Mouse (Mus musculus): ENCODE results near the gene Itgam. TPM values are rescaled to one million over a fixed set of nuclear protein-coding genes. Genes with fewer than 3 reads are reported as not detected.

Itgam gene
- polyA plus RNA-seq, 1 experiment = 15.2 TPM

GRCm38 (mm10) chr7:128115211-128115958 is 52.9 kb downstream of the Itgam start:
- TF ChIP-seq CTCF (IDR thresholded peaks at IDR 0.05; ENCODE audit: extremely low read depth, insufficient read depth, low read length) (no peak), POLR2A (IDR thresholded peaks at IDR 0.05; ENCODE audit: extremely low read depth, insufficient read depth, low read length) (no peak)
- H3K27ac ChIP-seq (ENCODE audit: insufficient read depth, low read length) = no peak overlapping the region
- H3K4me3 ChIP-seq (ENCODE audit: insufficient read depth, low read length) = no peak overlapping the region
- no peaks in the 10 kb centered on the region for H3K4me1 ChIP-seq (ENCODE audit: control insufficient read depth, insufficient read depth, low read length)

GRCm38 (mm10) chr7:128116396-128116795 is 54.0 kb downstream of the Itgam start:
- no peaks in the 10 kb centered on the region for H3K4me1 ChIP-seq (ENCODE audit: control insufficient read depth, insufficient read depth, low read length)
- TF ChIP-seq CTCF (IDR thresholded peaks at IDR 0.05; ENCODE audit: extremely low read depth, insufficient read depth, low read length) (no peak), POLR2A (IDR thresholded peaks at IDR 0.05; ENCODE audit: extremely low read depth, insufficient read depth, low read length) (no peak)
- no peak overlapping the region for H3K4me3 ChIP-seq (ENCODE audit: insufficient read depth, low read length)

GRCm38 (mm10) chr7:128119726-128120490 is 57.5 kb downstream of the Itgam start:
- Histone ChIP-seq H3K4me3 (ENCODE audit: insufficient read depth, low read length) (no peak overlapping the region), H3K4me1 (ENCODE audit: control insufficient read depth, insufficient read depth, low read length) (no peaks in the 10 kb centered on the region), H3K27ac (ENCODE audit: insufficient read depth, low read length) (no peak overlapping the region)
- no peak for TF ChIP-seq POLR2A (IDR thresholded peaks at IDR 0.05; ENCODE audit: extremely low read depth, insufficient read depth, low read length)

More at GRCm38 (mm10) chr7:128116396-128116795, 54.0 kb downstream of the Itgam start:
- H3K27ac ChIP-seq (ENCODE audit: insufficient read depth, low read length) = no peak overlapping the region

- H3K4me3 ChIP-seq (ENCODE audit: insufficient read depth, low read length) = no peak within 1 kb of the TSS
- no peak within 1 kb of the TSS for H3K27ac ChIP-seq (ENCODE audit: insufficient read depth, low read length)
- H3K4me1 ChIP-seq (ENCODE audit: control insufficient read depth, insufficient read depth, low read length) = no peaks in the 10 kb centered on the region
- TF ChIP-seq POLR2A (IDR thresholded peaks at IDR 0.05; ENCODE audit: extremely low read depth, insufficient read depth, low read length) (no peak), CTCF (IDR thresholded peaks at IDR 0.05; ENCODE audit: extremely low read depth, insufficient read depth, low read length) (no peak)
Observed at GRCm38 (mm10) chr7:128128741-128129720, 66.6 kb downstream of the Itgam start, which contains the start of gene Itgax. Itgax (plus strand) TSS chr7:128129547.

GRCm38 (mm10) chr7:128132148-128132547 is 69.7 kb downstream of the Itgam start:
- Histone ChIP-seq H3K4me3 (ENCODE audit: insufficient read depth, low read length) (no peak overlapping the region), H3K27ac (ENCODE audit: insufficient read depth, low read length) (no peak overlapping the region), H3K4me1 (ENCODE audit: control insufficient read depth, insufficient read depth, low read length) (no peaks in the 10 kb centered on the region)
- TF ChIP-seq POLR2A (IDR thresholded peaks at IDR 0.05; ENCODE audit: extremely low read depth, insufficient read depth, low read length) (no peak), CTCF (IDR thresholded peaks at IDR 0.05; ENCODE audit: extremely low read depth, insufficient read depth, low read length) (no peak)

DNA sequence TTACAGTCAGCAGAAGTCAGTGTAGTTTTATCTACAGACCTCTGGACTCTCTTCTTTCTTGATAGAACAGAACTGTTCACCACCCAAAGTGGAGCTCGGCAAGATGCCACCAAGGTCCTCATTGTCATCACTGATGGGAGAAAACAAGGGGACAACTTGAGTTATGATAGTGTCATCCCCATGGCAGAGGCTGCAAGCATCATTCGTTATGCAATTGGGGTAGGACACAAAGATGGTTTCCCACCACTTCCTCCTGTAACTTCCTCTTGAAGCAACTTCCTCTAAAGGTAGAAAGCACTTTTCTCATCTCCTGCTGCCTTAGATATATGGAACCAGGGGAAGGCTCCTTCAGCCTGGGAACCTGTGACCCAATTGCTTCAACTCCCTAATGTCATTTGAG is 71.2 kb downstream of the Itgam start:
- no peak for TF ChIP-seq POLR2A (IDR thresholded peaks at IDR 0.05; ENCODE audit: extremely low read depth, insufficient read depth, low read length)
- TF ChIP-seq CTCF (IDR thresholded peaks at IDR 0.05; ENCODE audit: extremely low read depth, insufficient read depth, low read length) = no peak
- Histone ChIP-seq H3K27ac (ENCODE audit: insufficient read depth, low read length) (no peak overlapping the region), H3K4me1 (ENCODE audit: control insufficient read depth, insufficient read depth, low read length) (no peaks in the 10 kb centered on the region), H3K4me3 (ENCODE audit: insufficient read depth, low read length) (no peak overlapping the region)

GRCm38 (mm10) chr7:128136927-128137326 is 74.5 kb downstream of the Itgam start:
- Histone ChIP-seq H3K4me1 (ENCODE audit: control insufficient read depth, insufficient read depth, low read length) (no peaks in the 10 kb centered on the region), H3K27ac (ENCODE audit: insufficient read depth, low read length) (no peak overlapping the region), H3K4me3 (ENCODE audit: insufficient read depth, low read length) (no peak overlapping the region)
- TF ChIP-seq CTCF (IDR thresholded peaks at IDR 0.05; ENCODE audit: extremely low read depth, insufficient read depth, low read length) (no peak), POLR2A (IDR thresholded peaks at IDR 0.05; ENCODE audit: extremely low read depth, insufficient read depth, low read length) (no peak)

DNA sequence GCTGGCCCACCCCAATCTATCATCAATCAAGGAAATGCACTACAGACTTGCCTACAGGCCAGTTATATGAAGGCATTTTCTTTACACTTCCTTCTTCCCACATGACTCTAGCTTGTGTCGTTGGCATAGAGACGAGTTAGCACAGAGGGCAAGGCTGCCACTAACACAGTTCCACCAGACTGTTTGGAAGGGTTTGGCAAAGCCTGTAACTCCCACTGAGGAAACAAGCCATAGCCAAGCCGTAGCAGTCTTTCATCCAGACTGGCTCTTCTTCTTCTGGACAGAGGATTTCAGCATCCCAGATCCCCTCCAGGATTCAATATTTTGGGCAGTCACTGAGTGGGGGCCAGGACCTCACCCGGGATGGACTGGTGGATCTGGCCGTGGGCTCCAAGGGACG is 77.2 kb downstream of the Itgam start:
- no peak overlapping the region for H3K27ac ChIP-seq (ENCODE audit: insufficient read depth, low read length)
- no peaks in the 10 kb centered on the region for H3K4me1 ChIP-seq (ENCODE audit: control insufficient read depth, insufficient read depth, low read length)
- TF ChIP-seq CTCF (IDR thresholded peaks at IDR 0.05; ENCODE audit: extremely low read depth, insufficient read depth, low read length) (no peak), POLR2A (IDR thresholded peaks at IDR 0.05; ENCODE audit: extremely low read depth, insufficient read depth, low read length) (no peak)
- H3K4me3 ChIP-seq (ENCODE audit: insufficient read depth, low read length) = no peak overlapping the region

GRCm38 (mm10) chr7:128150970-128151369 is 88.5 kb downstream of the Itgam start:
- TF ChIP-seq POLR2A (IDR thresholded peaks at IDR 0.05; ENCODE audit: extremely low read depth, insufficient read depth, low read length) = no peak
- TF ChIP-seq CTCF (IDR thresholded peaks at IDR 0.05; ENCODE audit: extremely low read depth, insufficient read depth, low read length) = no peak
- Histone ChIP-seq H3K4me3 (ENCODE audit: insufficient read depth, low read length) (no peak overlapping the region), H3K4me1 (ENCODE audit: control insufficient read depth, insufficient read depth, low read length) (no peaks in the 10 kb centered on the region), H3K27ac (ENCODE audit: insufficient read depth, low read length) (no peak overlapping the region)
